Mouse (Mus musculus) liver, adult 2 months (tissue): ENCODE measurements around the gene Bicra.

ENCODE experiments used
- CTCF ChIP-seq: fragments of 200-500 bp; IDR thresholded peaks from 2 replicates; pipeline ENCODE4 v1.5.1; 2011; ENCODE audit warnings: low read depth, low read length, control low read depth
- POLR2A ChIP-seq: fragments of 200-500 bp; IDR thresholded peaks from 2 replicates; pipeline ENCODE4 v1.6.1; 2011; ENCODE audit warnings: low read length, control low read depth; ENCODE audit not compliant: insufficient read depth; ENCODE audit errors: extremely low read depth

GRCm38 (mm10) chr7:15949216-15949790, 98.4 kb downstream of the Bicra start:
- TF ChIP-seq CTCF: no peak
- TF ChIP-seq POLR2A: no peak
